Mouse (Mus musculus) stomach, embryonic 15.5 days (tissue): ENCODE data around the gene Qsox1. TPM values are rescaled to one million over a fixed set of nuclear protein-coding genes. Genes with fewer than 3 reads are reported as not detected.
A peak's percentile ranks its signal among the peaks of the same experiment; 100 is the strongest.

Experiments
- ATAC-seq: fragments of 200-750 bp; cut with Nextera tagmentation; 2 replicates; pipeline ENCODE4 v1.8.0; 2017; ENCODE audit warnings: low read depth, moderate number of reproducible peaks, moderate TSS enrichment; ENCODE audit not compliant: insufficient read depth, low FRiP score
- H3K27ac ChIP-seq: fragments of 300-500 bp; sonication (generic); 2 replicates; pipeline ENCODE4 v1.5.1; 2015; ENCODE audit warnings: mild to moderate bottlenecking, inconsistent platforms
- H3K27me3 ChIP-seq: fragments of 300-500 bp; sonication (generic); replicated peaks from 2 replicates; pipeline ENCODE4 v1.6.1; 2015; ENCODE audit warnings: inconsistent platforms
- H3K36me3 ChIP-seq: fragments of 300-500 bp; sonication (generic); 2 replicates; pipeline ENCODE4 v1.6.1; 2015; ENCODE audit warnings: inconsistent platforms
- H3K4me1 ChIP-seq: fragments of 300-500 bp; sonication (generic); 2 replicates; pipeline ENCODE4 v1.6.1; 2015; ENCODE audit warnings: inconsistent platforms
- H3K4me2 ChIP-seq: fragments of 300-500 bp; sonication (generic); 2 replicates; pipeline ENCODE4 v1.6.1; 2015; ENCODE audit warnings: mild to moderate bottlenecking, inconsistent platforms
- H3K4me3 ChIP-seq: fragments of 300-500 bp; sonication (generic); replicated peaks from 2 replicates; pipeline ENCODE4 v1.5.1; 2015; ENCODE audit warnings: inconsistent platforms
- H3K9ac ChIP-seq: fragments of 300-500 bp; sonication (generic); 2 replicates; pipeline ENCODE4 v1.6.1; 2015; ENCODE audit warnings: inconsistent platforms
- H3K9me3 ChIP-seq: fragments of 300-500 bp; sonication (generic); 2 replicates; pipeline ENCODE4 v1.6.1; 2016; ENCODE audit warnings: inconsistent platforms
- WGBS: fragments of 180-500 bp; shearing (Covaris S2); methylation state at CpG from one replicate; pipeline ENCODE4 v1.1.7; 2015; 5-methylcytosine and 5-hydroxymethylcytosine counted together
- polyA plus RNA-seq: library from polyadenylated mRNA; unstranded; fragments of >200 nt; fragmentation: Nextera tagmentation; extraction: Ambion mirVana; gene quantifications from 2 replicates; pipeline ENCODE4 v1.2.1, GENCODE M21; 2015

Gene Qsox1
- polyA plus RNA-seq, 1 experiment from 2014 or later = 70.4 TPM

DNA sequence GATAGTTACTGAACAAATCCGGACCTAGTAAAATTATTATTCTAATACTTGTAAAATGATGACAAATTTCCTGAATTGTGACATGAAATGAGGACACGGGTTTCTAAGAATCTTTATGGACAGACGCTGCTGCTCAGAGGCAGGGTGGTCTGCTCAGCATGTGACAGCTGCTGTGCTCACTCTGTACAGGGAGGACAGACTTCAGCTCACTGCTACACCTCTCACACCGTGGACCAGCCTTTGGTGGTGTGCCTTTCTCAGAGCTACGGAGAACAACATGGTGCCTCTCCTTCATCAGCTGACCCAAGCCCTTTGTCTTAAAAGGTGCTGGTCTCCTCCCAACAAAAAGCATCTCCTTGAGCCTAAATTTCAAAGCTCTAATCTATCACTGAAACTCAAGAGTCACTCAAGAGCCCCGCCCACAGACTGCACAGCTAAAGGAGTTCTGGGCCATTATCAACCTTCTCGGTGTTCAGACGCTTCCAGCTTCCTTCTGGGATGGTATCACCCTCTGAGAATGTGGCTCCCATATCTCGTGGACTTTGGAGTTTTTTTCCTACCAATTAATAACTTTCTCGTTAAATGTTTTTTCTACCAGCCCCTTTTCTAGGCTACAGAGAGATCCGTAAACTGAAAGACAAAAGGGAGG, 15.8 kb downstream of the Qsox1 start:
- WGBS = 73% methylated on average over 11 of the region's 11 CpGs
- H3K27ac ChIP-seq = no peak overlapping the region
- ATAC-seq = no peak
- H3K27me3 ChIP-seq = no peaks in the 10 kb centered on the region
- H3K4me1 ChIP-seq = 0 out of 2 replicates have a peak, but pooled peaks cover 4% of the 10 kb centered on the region
- no peaks in the 10 kb centered on the region for H3K9me3 ChIP-seq
- no peak overlapping the region for H3K4me2 ChIP-seq
- 0 out of 2 replicates have a peak, but pooled peaks cover 33% of the 10 kb centered on the region for H3K36me3 ChIP-seq
- no peak overlapping the region for H3K4me3 ChIP-seq
- H3K9ac ChIP-seq = no peak overlapping the region

DNA sequence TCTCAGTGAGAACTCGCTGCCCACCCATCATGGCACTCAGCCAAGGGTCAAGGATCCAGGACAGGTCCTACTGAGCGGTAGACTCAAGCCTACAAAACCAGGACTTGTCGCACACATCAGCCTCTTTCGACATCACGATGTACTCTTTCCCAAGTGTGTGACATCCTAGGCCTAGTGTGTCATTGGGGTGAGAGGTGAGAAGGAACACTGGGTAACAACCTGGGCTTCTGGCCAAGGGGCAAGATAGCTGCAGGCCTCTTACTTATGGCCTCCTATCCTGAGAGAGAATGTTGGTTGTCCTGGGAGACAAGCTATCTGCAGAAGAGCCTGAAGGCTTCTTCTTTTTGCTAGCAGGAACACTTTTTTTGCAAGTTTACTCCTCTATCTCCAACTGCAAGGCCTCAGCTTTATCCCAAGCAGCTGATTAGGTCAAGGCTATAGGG, 16.9 kb downstream of the Qsox1 start:
- Histone ChIP-seq H3K4me3 (no peak overlapping the region), H3K27ac (no peak overlapping the region), H3K4me2 (no peak overlapping the region), H3K27me3 (no peaks in the 10 kb centered on the region), H3K9ac (no peak overlapping the region), H3K9me3 (no peaks in the 10 kb centered on the region), H3K4me1 (0 out of 2 replicates have a peak, but pooled peaks cover 4% of the 10 kb centered on the region), H3K36me3 (0 out of 2 replicates have a peak, but pooled peaks cover 35% of the 10 kb centered on the region)
- 89% methylated on average over 5 of the region's 5 CpGs for WGBS
- no peak for ATAC-seq

DNA sequence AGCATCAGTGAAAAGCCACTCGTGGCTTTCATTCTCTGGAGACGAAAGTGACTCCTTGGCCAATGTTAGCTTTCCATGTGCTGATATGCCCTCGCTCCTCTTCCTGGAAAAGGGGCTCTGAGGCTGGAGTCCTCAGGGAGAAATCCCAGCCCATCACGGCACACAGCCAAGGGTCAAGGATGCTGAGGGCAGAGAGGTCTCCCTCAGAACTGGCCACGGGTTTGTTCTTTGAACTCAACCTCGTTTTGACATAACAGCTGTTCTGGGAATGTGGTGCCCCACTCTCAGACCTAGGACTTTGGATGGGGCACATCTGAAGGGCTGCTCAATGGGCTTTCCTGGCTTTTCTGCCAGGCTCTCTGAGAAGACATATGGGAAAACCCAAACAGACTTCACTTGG, 17.8 kb downstream of the Qsox1 start:
- WGBS = 82% methylated on average over 6 of the region's 6 CpGs
- Histone ChIP-seq H3K36me3 (0 out of 2 replicates have a peak, but pooled peaks cover 35% of the 10 kb centered on the region), H3K27me3 (no peaks in the 10 kb centered on the region), H3K9ac (no peak overlapping the region), H3K9me3 (no peaks in the 10 kb centered on the region), H3K4me1 (0 out of 2 replicates have a peak, but pooled peaks cover 4% of the 10 kb centered on the region), H3K4me2 (no peak overlapping the region), H3K27ac (no peak overlapping the region), H3K4me3 (no peak overlapping the region)
- no peak for ATAC-seq

DNA sequence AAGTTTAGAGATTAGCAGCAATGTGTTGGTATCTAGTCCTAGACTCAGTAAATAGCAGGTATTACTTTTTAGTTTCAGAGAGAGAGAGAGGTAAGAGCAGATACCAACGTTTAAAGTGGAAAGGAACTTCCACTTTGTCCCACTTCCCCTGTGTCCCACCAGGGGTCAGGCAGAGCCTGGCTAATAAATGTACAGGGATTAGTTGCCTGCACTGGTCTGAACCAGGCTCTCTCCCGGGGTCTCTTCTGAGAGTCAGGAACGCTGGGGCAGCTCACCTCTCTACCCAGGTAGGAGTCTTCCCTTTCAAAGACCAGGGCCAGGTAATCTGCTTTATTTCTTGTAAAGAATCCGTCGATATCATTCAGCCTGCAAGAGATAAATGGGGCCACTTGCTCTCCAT, 20.8 kb downstream of the Qsox1 start:
- Histone ChIP-seq H3K9me3 (no peaks in the 10 kb centered on the region), H3K27ac (no peak overlapping the region), H3K4me1 (no peaks in the 10 kb centered on the region), H3K4me3 (no peak overlapping the region), H3K9ac (no peak overlapping the region), H3K36me3 (peaks cover 56% of the 10 kb centered on the region), H3K27me3 (no peaks in the 10 kb centered on the region), H3K4me2 (no peak overlapping the region)
- 63% methylated on average over 5 of the region's 5 CpGs for WGBS
- ATAC-seq = no peak

DNA sequence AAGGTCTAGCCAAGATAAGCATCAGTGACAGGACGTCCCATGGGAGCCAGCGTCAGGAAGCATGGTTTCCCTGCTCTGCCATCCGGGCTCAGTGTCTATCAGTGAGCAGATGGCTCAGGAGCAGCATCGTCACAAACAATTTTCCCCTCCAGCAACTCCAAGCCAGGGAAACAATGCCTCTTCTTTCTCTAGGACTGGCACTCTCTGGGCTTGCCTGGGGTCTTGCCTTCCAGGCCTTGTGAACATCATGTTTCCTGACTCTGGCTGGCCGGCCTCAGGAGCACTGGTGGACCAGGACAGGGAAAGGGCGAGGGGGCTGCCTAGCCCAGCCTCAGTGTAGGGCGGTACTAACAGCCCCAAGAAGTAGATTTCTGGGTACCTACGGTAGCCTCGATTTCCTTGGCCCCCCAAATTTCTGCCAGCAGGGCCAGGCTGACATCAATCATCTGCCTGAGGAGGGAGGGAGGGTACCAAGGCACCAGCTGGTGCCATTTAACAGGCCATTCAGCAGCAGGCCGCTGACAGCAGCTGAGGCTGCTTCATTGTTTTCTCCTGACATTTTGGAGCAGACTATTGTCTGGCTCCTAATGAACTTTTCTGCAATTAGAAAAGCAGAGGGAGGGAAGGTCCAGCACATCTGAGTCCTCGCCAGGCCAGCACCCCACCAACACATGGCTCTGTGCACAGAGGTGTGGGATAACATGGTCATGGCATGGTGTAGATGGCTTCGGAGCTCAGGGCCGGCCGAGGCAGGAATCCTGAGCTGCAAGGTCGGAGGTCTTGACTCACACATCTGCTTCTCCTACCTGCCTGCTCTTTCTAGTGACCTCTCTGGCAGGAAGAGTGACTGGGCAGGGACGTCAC, 22.3 kb downstream of the Qsox1 start:
- WGBS = 72% methylated on average over 16 of the region's 16 CpGs
- 0 out of 2 replicates have a peak, but pooled peaks have one; percentile 13 for ATAC-seq
- H3K4me3 ChIP-seq = no peak overlapping the region

DNA sequence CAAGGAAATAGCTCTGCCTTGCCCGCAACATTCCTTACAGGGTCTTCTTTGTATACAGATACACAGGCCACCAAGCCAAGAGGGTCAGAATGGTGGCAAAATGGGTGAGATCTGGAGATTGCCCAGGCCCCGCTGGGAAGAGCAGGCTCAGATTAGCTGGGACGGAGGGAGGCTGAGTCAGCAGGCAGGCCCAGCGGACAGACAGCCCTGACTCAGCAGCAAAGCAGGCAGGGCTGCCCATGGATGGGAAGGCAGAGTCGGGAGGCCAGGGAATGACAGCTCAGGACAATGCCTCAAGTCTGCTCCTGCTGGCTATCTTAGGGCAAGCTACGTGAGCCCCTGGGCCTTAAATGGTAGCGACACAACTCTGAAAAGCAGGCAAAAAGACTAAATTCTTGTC, 26.8 kb downstream of the Qsox1 start:
- H3K27ac ChIP-seq = no peak overlapping the region
- H3K4me3 ChIP-seq = no peak overlapping the region
- peaks cover 42% of the 10 kb centered on the region for H3K36me3 ChIP-seq
- H3K9me3 ChIP-seq = no peaks in the 10 kb centered on the region
- no peak for ATAC-seq
- 68% methylated on average over 7 of the region's 7 CpGs for whole genome bisulfite sequencing
- H3K4me2 ChIP-seq = no peak overlapping the region
- no peaks in the 10 kb centered on the region for H3K4me1 ChIP-seq
- no peak overlapping the region for H3K9ac ChIP-seq
- H3K27me3 ChIP-seq = no peaks in the 10 kb centered on the region

More for the DNA sequence above, 22.3 kb downstream of the Qsox1 start:
- peaks cover 61% of the 10 kb centered on the region for H3K36me3 ChIP-seq
- H3K9me3 ChIP-seq = no peaks in the 10 kb centered on the region
- no peak overlapping the region for H3K27ac ChIP-seq
- no peak overlapping the region for H3K9ac ChIP-seq
- H3K4me2 ChIP-seq = no peak overlapping the region
- H3K4me1 ChIP-seq = no peaks in the 10 kb centered on the region
- H3K27me3 ChIP-seq = no peaks in the 10 kb centered on the region

DNA sequence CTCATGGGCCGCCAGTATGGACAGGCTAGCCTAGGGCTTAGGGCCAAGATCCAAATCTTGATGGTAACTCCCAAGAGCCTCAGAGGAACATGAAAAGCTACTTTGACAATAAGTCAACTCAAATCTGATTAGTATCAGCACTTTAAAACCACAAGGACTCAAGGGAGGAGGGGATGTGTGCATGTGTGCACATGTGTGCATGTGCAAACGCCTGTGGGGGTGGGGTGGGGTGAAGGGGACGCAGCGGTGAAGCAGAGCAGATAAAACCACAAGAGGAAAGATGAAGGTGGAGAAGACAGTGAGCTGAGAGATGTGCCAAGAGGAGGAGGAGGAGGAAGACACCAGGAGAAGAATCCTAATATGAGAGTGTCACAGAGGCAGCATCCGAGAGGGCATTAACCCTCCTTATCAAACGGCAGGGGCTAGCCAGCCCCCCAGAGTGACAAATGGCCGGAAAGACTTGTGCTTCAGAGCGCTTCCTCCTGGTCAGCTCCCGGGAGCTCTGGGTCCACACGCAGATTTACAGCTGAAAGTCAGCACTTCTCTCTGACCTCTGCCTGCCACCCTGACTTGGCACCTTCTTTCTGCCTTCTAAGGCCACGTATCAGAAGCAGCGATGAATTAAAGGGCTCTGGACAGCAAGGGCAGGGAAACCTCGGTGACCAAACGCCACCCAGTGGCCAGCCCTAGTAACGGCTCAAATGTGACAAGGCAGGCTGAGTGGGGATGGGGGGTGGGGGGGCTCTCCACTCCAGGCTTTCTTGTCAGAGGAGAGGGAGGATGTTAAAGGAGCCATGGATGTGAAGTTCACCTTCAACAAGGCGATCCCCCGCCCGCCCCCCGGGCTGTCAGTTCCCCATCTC, 28.1 kb downstream of the Qsox1 start:
- Histone ChIP-seq H3K4me2 (no peak overlapping the region), H3K27ac (no peak overlapping the region), H3K27me3 (no peaks in the 10 kb centered on the region), H3K36me3 (peaks cover 42% of the 10 kb centered on the region), H3K4me3 (no peak overlapping the region), H3K9me3 (no peaks in the 10 kb centered on the region), H3K9ac (no peak overlapping the region), H3K4me1 (no peaks in the 10 kb centered on the region)
- ATAC-seq = no peak; the same call in 1 of the 2 replicates
- 41% methylated on average over 19 of the region's 19 CpGs for WGBS

DNA sequence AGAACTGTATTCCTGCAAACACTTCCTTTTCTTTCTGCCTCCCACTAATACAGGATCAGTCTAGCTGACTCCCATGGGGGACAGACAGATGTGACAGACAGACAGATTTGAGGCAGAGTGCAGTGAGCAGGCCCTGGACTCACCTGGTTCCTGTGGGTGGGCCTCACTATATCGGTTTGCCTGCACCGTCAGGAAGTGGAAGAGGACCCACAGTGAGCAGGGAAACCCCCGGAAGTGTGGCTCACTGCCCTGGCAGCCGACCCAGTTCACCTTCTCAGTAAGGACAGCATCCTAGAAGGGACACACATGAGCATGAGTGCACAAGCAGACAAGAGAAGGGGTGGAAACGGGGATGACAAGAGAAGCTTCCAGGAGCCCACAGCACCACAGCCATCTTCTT, 30.3 kb downstream of the Qsox1 start:
- Histone ChIP-seq H3K4me2 (no peak overlapping the region), H3K4me1 (0 out of 2 replicates have a peak, but pooled peaks cover 5% of the 10 kb centered on the region), H3K9me3 (no peaks in the 10 kb centered on the region), H3K9ac (no peak overlapping the region), H3K27me3 (no peaks in the 10 kb centered on the region), H3K4me3 (no peak overlapping the region), H3K36me3 (peaks cover 29% of the 10 kb centered on the region), H3K27ac (no peak overlapping the region)
- 77% methylated on average over 5 of the region's 5 CpGs for WGBS
- ATAC-seq = no peak

DNA sequence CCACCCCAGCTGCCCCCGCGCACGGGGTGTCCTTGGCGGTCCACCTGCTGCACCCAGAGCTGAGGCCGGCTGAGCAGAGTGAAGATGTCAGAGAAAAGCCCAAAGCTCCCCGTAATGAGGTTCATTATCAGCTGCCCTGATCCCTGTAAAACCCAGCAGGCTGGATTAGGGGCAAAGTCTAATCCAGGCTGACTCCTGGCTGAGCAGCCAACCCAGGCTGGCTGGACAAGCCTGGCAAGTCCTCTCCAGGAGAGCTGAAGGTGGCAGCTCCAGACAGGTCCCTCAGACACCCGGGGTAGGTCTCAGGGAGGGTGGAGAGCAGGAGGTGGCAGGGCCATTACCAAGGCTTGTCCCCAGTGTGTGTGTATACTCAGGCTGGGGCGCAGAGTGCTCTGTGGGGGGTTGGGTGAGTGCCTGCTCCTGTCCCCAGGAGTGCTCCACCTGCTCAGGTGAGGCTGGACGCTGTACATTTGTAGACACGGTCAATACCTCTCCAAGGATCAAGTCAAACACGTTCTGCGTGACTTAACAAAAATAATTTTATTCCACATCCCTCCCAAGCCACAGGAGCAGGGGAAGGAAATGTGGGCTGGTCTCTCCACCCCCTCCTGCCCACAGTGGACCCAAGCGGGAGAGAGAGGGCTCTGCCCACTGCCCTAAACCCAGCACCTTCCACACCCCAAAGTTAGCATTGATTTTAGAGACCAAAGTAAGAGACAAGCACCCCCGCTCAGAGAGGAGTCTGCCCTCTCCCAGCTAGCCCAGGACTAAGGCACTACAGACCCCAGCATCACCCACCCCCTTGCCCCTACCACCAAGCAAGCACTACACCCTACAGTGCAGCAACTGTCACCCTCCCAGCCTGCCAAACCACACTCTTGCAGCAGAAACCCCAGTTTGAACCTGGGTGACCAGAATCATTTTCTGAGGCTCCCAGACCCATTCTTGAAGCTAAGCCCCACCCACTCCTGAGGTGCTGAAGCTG, 34.8 kb downstream of the Qsox1 start:
- no peak overlapping the region for H3K9ac ChIP-seq
- peak; percentile 87 for ATAC-seq
- 57% methylated on average over 14 of the region's 14 CpGs for WGBS
- H3K9me3 ChIP-seq = no peaks in the 10 kb centered on the region
- peaks cover 15% of the 10 kb centered on the region for H3K36me3 ChIP-seq
- H3K27ac ChIP-seq = peak overlapping the region; percentile 18; the same call in 1 of the 2 replicates
- H3K4me3 ChIP-seq = no peak overlapping the region
- no peak overlapping the region for H3K4me2 ChIP-seq
- H3K4me1 ChIP-seq = 0 out of 2 replicates have a peak, but pooled peaks cover 5% of the 10 kb centered on the region
- H3K27me3 ChIP-seq = no peaks in the 10 kb centered on the region

DNA sequence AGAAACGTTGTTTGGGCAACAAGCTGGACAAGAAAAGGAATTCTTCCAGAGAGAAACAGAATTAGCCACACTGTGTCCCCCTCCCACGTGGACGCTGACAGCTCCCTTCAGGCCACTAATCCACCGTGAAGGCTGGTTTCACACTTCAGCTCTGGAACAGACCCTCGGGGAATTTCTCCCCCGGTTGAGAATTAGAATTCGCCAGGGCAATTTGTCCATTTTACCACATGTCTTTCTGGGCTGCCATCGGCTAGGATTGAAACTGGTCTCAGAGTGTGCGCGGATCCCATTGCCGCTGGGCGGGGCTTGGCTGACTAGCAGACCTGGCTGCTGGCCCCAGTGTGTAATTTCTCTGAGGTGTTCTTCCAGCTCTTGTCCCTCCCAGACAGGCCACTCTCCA, 53.5 kb downstream of the Qsox1 start:
- H3K27me3 ChIP-seq = no peaks in the 10 kb centered on the region
- 73% methylated on average over 12 of the region's 12 CpGs for WGBS
- H3K9me3 ChIP-seq = no peaks in the 10 kb centered on the region
- H3K4me1 ChIP-seq = no peaks in the 10 kb centered on the region
- ATAC-seq = no peak
- no peak overlapping the region for H3K9ac ChIP-seq
- no peaks in the 10 kb centered on the region for H3K36me3 ChIP-seq
- no peak overlapping the region for H3K27ac ChIP-seq
- no peak overlapping the region for H3K4me2 ChIP-seq
- H3K4me3 ChIP-seq = no peak overlapping the region
